Mouse (Mus musculus) intestine, postnatal 0 days (tissue): Measurements from ENCODE around the gene Dclk1. TPM values are rescaled to one million over a fixed set of nuclear protein-coding genes. Genes with fewer than 3 reads are reported as not detected.

ENCODE experiments used
- ATAC-seq: fragments of 200-750 bp; cut with Nextera tagmentation; 2 replicates; pipeline ENCODE4 v1.8.0; 2017; ENCODE audit warnings: mild to moderate bottlenecking, moderate TSS enrichment, moderate library complexity
- H3K27ac ChIP-seq: fragments of 300-500 bp; sonication (generic); 2 replicates; pipeline ENCODE4 v1.5.1; 2014; ENCODE audit warnings: mild to moderate bottlenecking, low read depth, low read length, moderate library complexity
- H3K27me3 ChIP-seq: fragments of 300-500 bp; sonication (generic); replicated peaks from 2 replicates; pipeline ENCODE4 v1.6.1; 2014; ENCODE audit warnings: low read length, mixed read lengths; ENCODE audit not compliant: control insufficient read depth, insufficient read depth
- H3K36me3 ChIP-seq: fragments of 300-500 bp; sonication (generic); 2 replicates; pipeline ENCODE4 v1.6.1; 2014; ENCODE audit warnings: mild to moderate bottlenecking, moderate library complexity; ENCODE audit not compliant: control insufficient read depth, insufficient read depth
- H3K4me1 ChIP-seq: fragments of 300-500 bp; sonication (generic); replicated peaks from 2 replicates; pipeline ENCODE4 v1.6.1; 2014; ENCODE audit warnings: antibody characterized with exemption, low read length, mixed read lengths; ENCODE audit not compliant: control insufficient read depth, insufficient read depth
- H3K4me2 ChIP-seq: fragments of 300-500 bp; sonication (generic); replicated peaks from 2 replicates; pipeline ENCODE4 v1.6.1; 2014; ENCODE audit warnings: low read depth, mild to moderate bottlenecking, moderate library complexity
- H3K4me3 ChIP-seq: fragments of 300-500 bp; sonication (generic); 2 replicates; pipeline ENCODE4 v1.5.1; 2014; ENCODE audit warnings: low read depth, low read length
- H3K9ac ChIP-seq: fragments of 300-500 bp; sonication (generic); 2 replicates; pipeline ENCODE4 v1.6.1; 2014; ENCODE audit warnings: mild to moderate bottlenecking, low read depth, low read length
- H3K9me3 ChIP-seq: fragments of 300-500 bp; sonication (generic); 2 replicates; pipeline ENCODE4 v1.6.1; 2016; ENCODE audit warnings: mixed run types; ENCODE audit not compliant: control insufficient read depth
- CTCF ChIP-seq: sonication (generic); IDR thresholded peaks from 2 replicates; pipeline ENCODE4 v1.5.1; 2016; ENCODE audit warnings: low read depth, mild to moderate bottlenecking, control low read depth, antibody characterized with exemption, moderate library complexity
- WGBS: fragments of 180-500 bp; shearing (Covaris S2); extraction: QIAGEN DNeasy Blood & Tissue Kit; methylation state at CpG from one replicate; pipeline ENCODE4 v1.1.7; 2014; 5-methylcytosine and 5-hydroxymethylcytosine counted together
- polyA plus RNA-seq: library from polyadenylated mRNA; unstranded; fragments of >200 nt; fragmentation: Nextera tagmentation; extraction: Ambion mirVana; gene quantifications from 2 replicates; pipeline ENCODE4 v1.2.1, GENCODE M21; 2015

The Dclk1 gene
- polyA plus RNA-seq, 1 experiment from 2014 or later, result 5.0 TPM

GRCm38 (mm10) chr3:55284215-55284614 is 42.1 kb downstream of the Dclk1 start:
- Histone ChIP-seq H3K4me1 (no peaks in the 10 kb centered on the region), H3K4me2 (no peak overlapping the region), H3K4me3 (no peak overlapping the region), H3K9me3 (no peaks in the 10 kb centered on the region), H3K9ac (no peak overlapping the region), H3K36me3 (no peaks in the 10 kb centered on the region), H3K27ac (no peak overlapping the region), H3K27me3 (no peaks in the 10 kb centered on the region)
- ATAC-seq, result no peak
- WGBS, result 53% methylated on average over 3 of the region's 3 CpGs
- TF ChIP-seq CTCF, result no peak

DNA sequence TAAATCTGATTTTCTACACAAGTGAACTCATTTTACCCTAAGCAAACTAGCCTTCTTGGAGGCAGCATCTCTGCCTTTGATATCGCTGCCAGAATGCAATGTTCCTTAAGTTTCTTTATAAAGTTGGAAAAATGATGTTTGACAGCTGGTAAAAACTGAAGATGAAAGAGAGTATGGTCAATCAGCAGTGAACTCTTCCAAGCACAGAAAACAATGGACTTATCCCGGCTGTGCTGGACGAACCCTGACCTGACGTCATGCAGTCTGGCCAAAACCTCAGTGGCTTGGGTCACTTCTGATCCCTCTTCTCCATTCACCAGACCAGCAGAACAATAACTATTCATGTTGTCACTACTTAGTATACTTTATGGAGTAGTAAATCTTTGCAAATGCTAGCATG is 46.6 kb downstream of the Dclk1 start:
- H3K27me3 ChIP-seq, result no peaks in the 10 kb centered on the region
- no peak overlapping the region for H3K4me3 ChIP-seq
- H3K9me3 ChIP-seq, result no peaks in the 10 kb centered on the region
- no peak for ATAC-seq
- H3K9ac ChIP-seq, result no peak overlapping the region
- no peaks in the 10 kb centered on the region for H3K36me3 ChIP-seq
- no peak overlapping the region for H3K4me2 ChIP-seq
- no peak for TF ChIP-seq CTCF
- 81% methylated on average over 4 of the region's 4 CpGs for WGBS
- H3K4me1 ChIP-seq, result no peaks in the 10 kb centered on the region
- no peak overlapping the region for H3K27ac ChIP-seq

DNA sequence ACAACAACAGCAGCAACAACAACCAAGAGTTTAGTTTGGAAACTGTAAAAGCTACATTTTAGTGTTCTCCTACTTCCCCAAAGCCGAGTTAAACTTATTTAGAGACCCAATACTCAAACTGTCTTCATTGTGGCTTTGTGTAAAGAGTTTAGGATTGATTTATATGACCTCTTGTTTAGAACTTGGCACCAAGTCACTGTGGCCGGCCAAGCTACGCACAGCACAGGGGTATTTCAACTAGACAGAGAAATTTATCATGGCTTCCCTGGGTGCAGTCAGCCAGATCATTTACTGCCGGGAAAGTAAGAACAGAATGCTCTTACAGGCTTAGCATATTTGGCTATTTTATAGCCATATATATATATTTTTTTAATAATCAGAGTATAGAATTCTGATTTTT is 49.8 kb downstream of the Dclk1 start:
- Histone ChIP-seq H3K9me3 (no peaks in the 10 kb centered on the region), H3K9ac (no peak overlapping the region), H3K4me2 (no peak overlapping the region), H3K36me3 (no peaks in the 10 kb centered on the region), H3K27me3 (no peaks in the 10 kb centered on the region), H3K4me3 (no peak overlapping the region), H3K4me1 (no peaks in the 10 kb centered on the region), H3K27ac (no peak overlapping the region)
- no peak for ATAC-seq
- no peak for TF ChIP-seq CTCF
- 56% methylated on average over 4 of the region's 4 CpGs for WGBS

GRCm38 (mm10) chr3:55292783-55293430 is 50.7 kb downstream of the Dclk1 start:
- Histone ChIP-seq H3K9ac (no peak overlapping the region), H3K4me1 (no peaks in the 10 kb centered on the region), H3K4me2 (no peak overlapping the region), H3K27me3 (no peaks in the 10 kb centered on the region), H3K9me3 (no peaks in the 10 kb centered on the region), H3K4me3 (no peak overlapping the region), H3K36me3 (no peaks in the 10 kb centered on the region), H3K27ac (no peak overlapping the region)
- no peak for TF ChIP-seq CTCF
- no peak for ATAC-seq
- 69% methylated on average over 10 of the region's 10 CpGs for whole genome bisulfite sequencing

GRCm38 (mm10) chr3:55305653-55306052 is 63.5 kb downstream of the Dclk1 start:
- no peaks in the 10 kb centered on the region for H3K27me3 ChIP-seq
- no peaks in the 10 kb centered on the region for H3K4me1 ChIP-seq
- no peak overlapping the region for H3K9ac ChIP-seq
- H3K4me3 ChIP-seq, result no peak overlapping the region
- H3K27ac ChIP-seq, result no peak overlapping the region
- H3K4me2 ChIP-seq, result no peak overlapping the region
- TF ChIP-seq CTCF, result no peak
- H3K36me3 ChIP-seq, result no peaks in the 10 kb centered on the region
- no peaks in the 10 kb centered on the region for H3K9me3 ChIP-seq
- ATAC-seq, result no peak

- TF ChIP-seq CTCF, result no peak
Observed at GRCm38 (mm10) chr3:55307553-55308177, 65.5 kb downstream of the Dclk1 start.

More at GRCm38 (mm10) chr3:55307553-55308177, 65.5 kb downstream of the Dclk1 start:
- Histone ChIP-seq H3K4me1 (no peaks in the 10 kb centered on the region), H3K9me3 (no peaks in the 10 kb centered on the region), H3K27ac (no peak overlapping the region), H3K9ac (no peak overlapping the region), H3K4me2 (no peak overlapping the region), H3K27me3 (no peaks in the 10 kb centered on the region), H3K36me3 (no peaks in the 10 kb centered on the region), H3K4me3 (no peak overlapping the region)
- WGBS, result 67% methylated on average over 7 of the region's 7 CpGs
- ATAC-seq, result no peak
